ENCODE assay signal across 27 mouse cellular contexts in genomic region chr2:38096328-38096727, GRCm38 (mm10).
DNase-seq lines count a peak whose midpoint lies in the region; ATAC-seq and TF ChIP-seq lines count a peak whose summit lies in the region.
"Had no signal": no experiment of that assay in that cellular context is flagged by ENCODE, and none has a peak within 500 bp of the region (broad histone marks: within the 10 kb centered on the region; RNA-seq: fewer than 3 reads in every experiment).

No protein-coding gene starts in this region.

- peak; percentile 50 for DNase-seq in kidney, adult 9 months
- DNase-seq in kidney, postnatal 14 days = no peak
- peak; percentile 70 for DNase-seq in brain, embryonic 14.5 days (ENCODE audit: low read depth)
- DNase-seq: adrenal gland, adult 8-10 months; cerebellum, adult 8-10 months; cerebellum, postnatal 36 days; embryo, embryonic 11 days; gastrocnemius, postnatal 14 days; heart, postnatal 14 days; kidney, adult 11 months; layer of hippocampus, postnatal 36 days; left cerebral cortex, postnatal 4 days; liver, postnatal 0 days; lung, postnatal 4 days; right cerebral cortex, postnatal 14 days; thymus, postnatal 4 days had no signal

- no peak overlapping the region for H3K4me3 ChIP-seq in forebrain, embryonic 12.5 days (replicated peaks)
- H3K4me3 ChIP-seq in forebrain, embryonic 15.5 days = no peak overlapping the region
- no peak overlapping the region for H3K4me3 ChIP-seq in limb, embryonic 12.5 days (replicated peaks)
- H3K4me3 ChIP-seq: embryonic facial prominence, embryonic 12.5 days; liver, embryonic 12.5 days; megakaryocyte, embryonic 14.5 days; midbrain, embryonic 12.5 days; neural tube, embryonic 15.5 days had no signal

- H3K4me1 ChIP-seq in forebrain, embryonic 12.5 days = peaks cover 65% of the 10 kb centered on the region
- peaks cover 69% of the 10 kb centered on the region for H3K4me1 ChIP-seq in forebrain, embryonic 15.5 days
- peaks cover 60% of the 10 kb centered on the region for H3K4me1 ChIP-seq in limb, embryonic 12.5 days (replicated peaks)
- H3K4me1 ChIP-seq: megakaryocyte, embryonic 14.5 days had no signal

- H3K36me3 ChIP-seq in forebrain, embryonic 12.5 days (replicated peaks) = no peaks in the 10 kb centered on the region
- H3K36me3 ChIP-seq in forebrain, embryonic 15.5 days = no peaks in the 10 kb centered on the region
- H3K36me3 ChIP-seq in limb, embryonic 12.5 days = no peaks in the 10 kb centered on the region
- H3K36me3 ChIP-seq: embryonic facial prominence, embryonic 12.5 days; liver, embryonic 12.5 days; midbrain, embryonic 12.5 days; neural tube, embryonic 15.5 days had no signal

- H3K9ac ChIP-seq in forebrain, embryonic 12.5 days = no peak overlapping the region
- no peak overlapping the region for H3K9ac ChIP-seq in forebrain, embryonic 15.5 days (replicated peaks)
- no peak overlapping the region for H3K9ac ChIP-seq in limb, embryonic 12.5 days (replicated peaks)
- H3K9ac ChIP-seq: embryonic facial prominence, embryonic 12.5 days; liver, embryonic 12.5 days; liver, postnatal 0 days; midbrain, embryonic 12.5 days; neural tube, embryonic 15.5 days had no signal

- TF ChIP-seq CTCF in brain, embryonic 14.5 days (IDR thresholded peaks at IDR 0.05; ENCODE audit: borderline replicate concordance, extremely low read depth, insufficient read depth, insufficient read length) = no peak

- TF ChIP-seq POLR2A in brain, embryonic 14.5 days (IDR thresholded peaks at IDR 0.05; ENCODE audit: borderline replicate concordance, extremely low read depth, insufficient read depth, insufficient read length, poor library complexity, severe bottlenecking) = no peak

- peak overlapping the region; percentile 84 for H3K27ac ChIP-seq in forebrain, embryonic 12.5 days
- no peak overlapping the region for H3K27ac ChIP-seq in forebrain, embryonic 15.5 days (replicated peaks)
- H3K27ac ChIP-seq in limb, embryonic 12.5 days = no peak overlapping the region
- H3K27ac ChIP-seq: embryonic facial prominence, embryonic 12.5 days; liver, embryonic 12.5 days; midbrain, embryonic 12.5 days; neural tube, embryonic 15.5 days had no signal

- ATAC-seq in forebrain, embryonic 12.5 days (ENCODE audit: low FRiP score) = peak; percentile 37; the same call in 1 of the 2 replicates
- ATAC-seq in forebrain, embryonic 15.5 days (replicated peaks) = no peak
- peak; percentile 39 for ATAC-seq in limb, embryonic 12.5 days (ENCODE audit: insufficient number of reproducible peaks, insufficient read depth, low FRiP score, low TSS enrichment, low read depth)
- ATAC-seq in monocyte, adult 5-6 weeks (replicated peaks; ENCODE audit: insufficient number of reproducible peaks, low FRiP score, low TSS enrichment, poor library complexity, severe bottlenecking) = no peak
- ATAC-seq: liver, embryonic 12.5 days; liver, postnatal 0 days; lung, postnatal 0 days had no signal

- H3K4me2 ChIP-seq in forebrain, embryonic 12.5 days = no peak overlapping the region
- H3K4me2 ChIP-seq in forebrain, embryonic 15.5 days (replicated peaks) = no peak overlapping the region
- no peak overlapping the region for H3K4me2 ChIP-seq in limb, embryonic 12.5 days
- H3K4me2 ChIP-seq: embryonic facial prominence, embryonic 12.5 days; liver, embryonic 12.5 days; midbrain, embryonic 12.5 days; neural tube, embryonic 15.5 days had no signal

- no peaks in the 10 kb centered on the region for H3K9me3 ChIP-seq in forebrain, embryonic 12.5 days
- H3K9me3 ChIP-seq in forebrain, embryonic 15.5 days = no peaks in the 10 kb centered on the region
- no peaks in the 10 kb centered on the region for H3K9me3 ChIP-seq in limb, embryonic 12.5 days
- H3K9me3 ChIP-seq: embryonic facial prominence, embryonic 12.5 days; G1E; liver, embryonic 12.5 days; megakaryocyte, embryonic 14.5 days; midbrain, embryonic 12.5 days; neural tube, embryonic 15.5 days had no signal

- H3K27me3 ChIP-seq in forebrain, embryonic 12.5 days = no peaks in the 10 kb centered on the region
- H3K27me3 ChIP-seq in forebrain, embryonic 15.5 days = no peaks in the 10 kb centered on the region
- no peaks in the 10 kb centered on the region for H3K27me3 ChIP-seq in limb, embryonic 12.5 days
- H3K27me3 ChIP-seq: embryonic facial prominence, embryonic 12.5 days; liver, embryonic 12.5 days; megakaryocyte, embryonic 14.5 days; midbrain, embryonic 12.5 days; neural tube, embryonic 15.5 days had no signal

Comparison
In these comparisons a context has a peak if more than half of its experiments do, and no peak if none do; other contexts are left out.
1. ATAC-seq: peak in forebrain, embryonic 12.5 days (single experiment) and limb, embryonic 12.5 days (single experiment); none in forebrain, embryonic 15.5 days (single experiment) and monocyte, adult 5-6 weeks (single experiment).